Mouse (Mus musculus) olfactory bulb, adult 2 months (tissue): ENCODE data around the gene Olfr114.

Experiments used
- CTCF ChIP-seq: fragments of 200-500 bp; IDR thresholded peaks from 2 replicates; pipeline ENCODE4 v1.5.1; 2012; ENCODE audit warnings: low read depth, mild to moderate bottlenecking, low read length, moderate library complexity; ENCODE audit not compliant: insufficient read depth
- POLR2A ChIP-seq: fragments of 200-500 bp; IDR thresholded peaks from 2 replicates; pipeline ENCODE4 v1.6.1; 2012; ENCODE audit warnings: mild to moderate bottlenecking, low read depth, low read length, moderate library complexity; ENCODE audit not compliant: insufficient read depth

GRCm38 (mm10) chr17:37569351-37569750, 23.2 kb downstream of the Olfr114 start, which contains the start of gene Olfr112:
- TF ChIP-seq CTCF (no peak), POLR2A (no peak)
